Mouse (Mus musculus) liver, embryonic 14.5 days (tissue): Measurements from ENCODE around the gene Tbl1xr1.

ENCODE experiments used
- CTCF ChIP-seq: IDR thresholded peaks from 2 replicates; pipeline ENCODE4 v1.5.1; 2016; ENCODE audit warnings: antibody characterized with exemption, low read depth, control low read depth
- EP300 ChIP-seq: IDR thresholded peaks from 2 replicates; pipeline ENCODE4 v1.6.1; 2016; ENCODE audit warnings: antibody characterized with exemption, low read depth

DNA sequence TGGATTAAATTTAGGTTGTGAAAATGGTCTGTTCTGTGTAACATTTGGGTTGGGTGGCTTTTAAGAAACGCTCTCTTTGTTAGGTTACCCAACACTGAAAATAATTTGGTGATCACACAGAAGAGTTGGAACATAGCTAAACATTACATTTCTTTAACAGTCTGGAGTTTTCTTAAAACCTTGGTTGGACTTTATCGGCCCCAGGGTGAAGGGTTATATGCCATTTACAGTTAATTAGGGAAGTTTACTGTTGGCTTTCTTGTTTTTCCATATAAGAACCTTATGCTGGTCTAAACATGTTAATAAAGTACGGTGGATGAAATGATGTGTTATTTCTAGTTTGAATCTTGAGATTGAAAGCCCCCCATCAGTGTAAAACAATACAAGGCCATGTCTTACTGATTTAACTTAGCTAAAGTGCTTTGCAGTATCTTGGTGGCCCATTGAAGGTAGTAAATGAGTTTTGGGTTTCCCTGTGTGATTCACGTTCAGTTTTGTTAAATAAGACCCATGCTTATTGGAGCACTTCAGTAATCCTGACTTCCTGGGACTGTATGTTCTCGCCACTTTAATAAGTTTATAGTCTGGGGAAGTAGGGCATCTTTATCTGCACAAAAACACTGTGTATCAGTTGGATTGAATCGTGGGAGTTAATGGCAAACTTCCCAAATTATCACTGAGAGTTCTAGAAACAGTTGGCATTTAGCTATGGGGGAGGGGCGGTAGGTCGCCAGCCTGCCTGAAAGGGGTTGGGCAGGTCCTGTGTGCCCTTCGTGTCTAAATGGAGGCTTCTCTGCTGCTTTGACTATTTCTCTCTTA, 1.4 kb downstream of the Tbl1xr1 start:
- TF ChIP-seq CTCF, result no peak
- no peak for TF ChIP-seq EP300
